Mouse (Mus musculus): ENCODE results near the gene Zkscan2.
A peak's percentile ranks its signal among the peaks of the same experiment; 100 is the strongest.

The Zkscan2 gene

GRCm38 (mm10) chr7:123500239-123501219 lies at the start of gene Zkscan2:
Gene Zkscan2, minus strand, starts transcription at chr7:123500449.
- peak; percentile 86 to 87 for DNase-seq (ENCODE audit: low spot score in 2 of 2)

DNA sequence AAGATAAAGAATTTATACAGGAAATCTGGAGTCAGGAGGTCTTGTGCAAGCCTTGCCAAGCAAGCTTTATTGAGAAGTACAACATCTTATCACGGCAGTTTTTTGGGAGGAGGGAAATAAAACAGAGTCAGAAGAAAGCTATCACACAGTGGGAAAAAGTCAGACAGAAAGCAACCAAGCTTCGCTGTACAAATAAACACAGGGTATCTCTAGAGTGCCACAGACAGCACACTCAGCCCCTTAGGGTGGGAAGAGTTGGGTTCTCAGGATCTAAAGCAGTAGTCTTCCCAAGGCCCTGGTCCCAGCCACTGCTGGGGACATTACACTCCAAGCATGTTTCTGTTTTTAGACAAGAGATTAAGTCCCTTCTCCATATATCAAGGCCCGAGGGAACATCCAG lies 28.9 kb upstream of the Zkscan2 start:
- DNase-seq (ENCODE audit: low spot score in 2 of 2) = no peak

DNA sequence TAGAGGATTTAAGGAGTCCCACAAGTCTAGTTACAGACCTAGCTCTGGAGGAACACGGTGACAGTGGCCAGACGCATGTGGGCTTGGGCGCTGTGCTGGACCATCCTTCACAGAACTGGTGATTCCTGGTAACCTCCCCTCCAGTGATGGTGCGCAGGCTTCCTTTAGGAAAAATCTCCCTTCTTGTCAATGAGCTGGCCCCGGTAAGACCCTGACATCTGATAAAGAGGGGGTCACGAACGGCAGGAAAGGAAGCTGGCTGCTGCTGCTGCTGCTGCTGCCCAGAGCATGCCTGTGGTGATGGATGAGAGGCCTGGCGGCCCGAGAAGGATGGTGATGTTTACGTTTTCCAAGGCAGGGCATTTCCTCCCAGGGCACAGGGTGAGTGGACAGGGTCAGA lies 25.5 kb upstream of the Zkscan2 start:
- no peak for DNase-seq (ENCODE audit: low spot score in 2 of 2)

- DNase-seq (ENCODE audit: low spot score in 2 of 2) = peak; percentile 44 to 60
Measured at GRCm38 (mm10) chr7:123524218-123524861, 24.1 kb upstream of the Zkscan2 start.

- DNase-seq (ENCODE audit: low spot score in 2 of 2) = no peak
Measured at GRCm38 (mm10) chr7:123507946-123508345, 7.7 kb upstream of the Zkscan2 start.

DNA sequence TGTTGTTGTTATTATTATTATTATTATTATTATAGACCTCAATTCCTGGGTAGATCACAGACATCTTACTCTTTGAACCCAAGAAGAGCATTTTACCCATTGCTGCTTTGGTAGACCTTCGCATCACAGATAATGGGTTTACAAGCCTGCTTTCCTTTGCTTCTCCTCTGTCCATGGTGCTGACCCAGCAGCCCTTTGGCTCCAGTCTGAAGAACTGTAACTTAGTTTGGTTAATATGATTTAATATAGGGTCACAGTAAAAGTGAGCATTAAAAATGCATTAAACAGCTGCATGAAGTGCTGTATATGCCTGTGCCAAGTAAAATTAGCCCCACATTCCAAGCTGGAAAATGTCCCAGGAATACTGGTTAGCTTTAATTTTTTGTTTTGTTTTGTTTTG lies 3.1 kb upstream of the Zkscan2 start:
- DNase-seq (ENCODE audit: low spot score in 2 of 2) = no peak

- DNase-seq (ENCODE audit: low spot score in 2 of 2) = peak; percentile 6 to 10
Measured at GRCm38 (mm10) chr7:123499481-123500238, 589 bp downstream of the Zkscan2 start.

DNA sequence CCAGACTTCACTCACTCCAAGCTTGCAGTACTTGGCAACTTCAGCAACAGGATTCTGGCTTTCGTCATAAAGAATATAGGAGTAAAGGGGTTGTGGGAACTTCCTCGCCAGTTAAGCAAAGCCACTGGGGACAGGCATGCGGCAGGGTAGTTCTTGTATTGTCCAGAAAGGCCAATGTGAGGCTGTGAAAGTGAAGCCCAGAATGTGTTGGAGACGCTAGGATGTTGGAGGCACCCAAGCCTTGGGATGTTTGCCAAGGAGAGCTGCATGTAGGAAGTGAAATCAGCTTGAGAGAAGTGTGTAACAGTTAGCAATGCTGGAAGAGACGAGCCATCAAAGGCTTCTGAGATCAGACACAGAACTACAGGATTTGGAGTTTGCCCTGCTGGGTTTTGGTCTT lies 12.5 kb downstream of the Zkscan2 start:
- peak in 1 of 2 experiments; percentile 50 for DNase-seq (ENCODE audit: low spot score in 2 of 2)

DNA sequence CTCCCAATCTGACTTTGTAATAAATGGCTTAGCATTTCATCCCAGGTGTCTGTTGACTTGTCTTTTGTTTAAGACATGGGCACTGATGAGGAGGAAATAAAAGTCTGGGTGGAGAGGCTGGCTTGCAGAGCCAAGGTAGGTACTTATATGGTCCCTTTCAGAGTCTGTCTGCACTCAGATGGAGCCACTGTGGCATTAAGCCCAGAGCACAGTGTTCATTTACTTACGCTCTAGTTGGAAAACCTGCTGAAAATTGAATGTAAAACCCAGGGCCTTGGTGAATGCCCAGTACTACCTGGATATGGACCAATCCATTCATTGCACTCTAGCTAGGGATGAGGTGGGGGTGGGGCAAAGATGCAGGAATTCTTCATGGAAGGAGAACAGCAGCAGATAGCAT lies 32.3 kb downstream of the Zkscan2 start:
- DNase-seq (ENCODE audit: low spot score in 2 of 2) = no peak

- peak; percentile 11 to 12 for DNase-seq (ENCODE audit: low spot score in 2 of 2)
Measured at GRCm38 (mm10) chr7:123465692-123466387, 34.4 kb downstream of the Zkscan2 start.

GRCm38 (mm10) chr7:123463569-123463968 lies 36.7 kb downstream of the Zkscan2 start:
- DNase-seq (ENCODE audit: low spot score in 2 of 2) = no peak

- no peak for DNase-seq (ENCODE audit: low spot score in 2 of 2)
Measured at GRCm38 (mm10) chr7:123462070-123462501, 38.2 kb downstream of the Zkscan2 start, which contains the start of gene Aqp8. Gene Aqp8, plus strand, starts transcription at chr7:123462291.

DNA sequence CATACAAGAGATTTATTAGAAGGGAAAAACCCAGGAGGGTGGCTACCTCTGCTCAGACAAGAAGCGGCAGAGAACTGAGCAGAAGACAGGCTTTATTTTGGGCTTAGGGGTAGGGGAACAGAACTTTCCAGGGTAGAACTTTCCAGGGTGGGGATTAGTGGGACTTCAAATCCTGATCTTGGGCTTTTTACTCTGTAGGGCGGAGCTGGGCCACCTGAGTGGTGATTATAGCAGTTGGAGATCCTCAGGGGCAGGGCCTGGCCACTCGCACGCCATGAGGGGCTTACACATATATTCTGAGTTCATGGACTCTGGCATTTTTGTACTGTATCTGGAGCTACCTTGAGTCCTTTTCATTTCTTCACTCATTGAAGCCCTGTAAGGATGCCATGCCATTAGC lies 38.9 kb downstream of the Zkscan2 start:
- DNase-seq (ENCODE audit: low spot score in 2 of 2) = no peak

DNA sequence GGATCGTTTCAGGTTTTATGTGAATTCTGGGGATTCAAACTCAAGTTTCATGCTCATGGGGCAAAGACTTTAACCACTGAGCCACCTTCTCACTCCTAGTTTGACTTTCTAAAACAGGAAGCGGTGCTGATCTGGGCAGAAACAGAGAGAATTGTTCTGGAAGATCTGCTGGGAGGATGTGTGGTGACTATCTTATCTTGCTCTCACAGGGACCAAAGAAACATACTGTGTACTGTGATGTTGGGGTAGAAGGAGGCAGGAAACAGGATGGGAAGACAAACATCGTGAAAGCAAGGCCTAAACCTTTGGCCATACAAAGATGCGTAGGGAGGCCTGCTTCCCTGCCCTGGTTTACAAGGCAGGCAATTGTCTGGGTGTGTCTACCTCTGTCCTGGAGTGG lies 41.0 kb downstream of the Zkscan2 start:
- DNase-seq (ENCODE audit: low spot score in 2 of 2) = no peak

- DNase-seq (ENCODE audit: low spot score in 2 of 2) = no peak
Measured at GRCm38 (mm10) chr7:123458309-123458708, 41.9 kb downstream of the Zkscan2 start.

- no peak for DNase-seq (ENCODE audit: low spot score in 2 of 2)
Measured at GRCm38 (mm10) chr7:123455088-123455487, 45.2 kb downstream of the Zkscan2 start.

DNA sequence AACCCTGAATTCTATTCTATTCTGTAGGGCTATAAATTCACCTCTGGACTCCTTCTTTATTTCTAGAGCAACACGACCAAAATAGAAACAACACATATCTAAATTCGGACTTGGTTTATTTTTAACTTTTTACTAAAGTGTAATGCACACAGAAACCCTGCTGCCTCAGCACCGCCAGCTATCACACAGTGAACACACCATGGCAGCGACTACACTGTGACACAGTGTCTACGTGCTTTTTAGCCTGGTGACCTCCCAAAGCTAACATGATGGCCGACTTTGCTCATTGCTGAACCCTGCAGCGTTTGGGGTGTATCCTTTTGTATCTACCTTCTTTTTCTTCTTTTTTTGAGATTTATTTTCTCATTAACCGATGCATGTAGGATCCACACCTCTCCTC lies 47.2 kb downstream of the Zkscan2 start:
- DNase-seq (ENCODE audit: low spot score in 2 of 2) = no peak

DNA sequence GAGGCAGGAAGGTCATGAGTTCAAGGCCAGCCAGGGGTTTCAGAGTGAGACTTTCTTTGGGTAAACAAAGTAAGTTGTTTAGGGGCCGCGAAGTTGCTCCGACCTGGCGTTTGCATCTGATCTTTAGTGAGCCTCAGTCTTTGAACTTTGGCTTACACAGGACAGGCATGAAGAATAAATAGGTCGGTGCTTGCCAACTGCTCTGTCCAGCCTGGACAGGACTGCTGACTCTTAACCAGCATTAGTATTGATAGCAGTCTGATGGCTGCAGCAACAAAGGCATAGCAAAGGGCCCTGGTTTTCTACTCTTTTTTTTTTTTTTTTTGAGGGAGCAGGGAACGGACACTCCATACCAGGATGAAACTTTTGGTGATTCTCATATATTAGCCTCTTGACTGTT lies 47.7 kb downstream of the Zkscan2 start:
- DNase-seq (ENCODE audit: low spot score in 2 of 2) = no peak

- no peak for DNase-seq (ENCODE audit: low spot score in 2 of 2)
Measured at GRCm38 (mm10) chr7:123450515-123450914, 49.7 kb downstream of the Zkscan2 start.

DNA sequence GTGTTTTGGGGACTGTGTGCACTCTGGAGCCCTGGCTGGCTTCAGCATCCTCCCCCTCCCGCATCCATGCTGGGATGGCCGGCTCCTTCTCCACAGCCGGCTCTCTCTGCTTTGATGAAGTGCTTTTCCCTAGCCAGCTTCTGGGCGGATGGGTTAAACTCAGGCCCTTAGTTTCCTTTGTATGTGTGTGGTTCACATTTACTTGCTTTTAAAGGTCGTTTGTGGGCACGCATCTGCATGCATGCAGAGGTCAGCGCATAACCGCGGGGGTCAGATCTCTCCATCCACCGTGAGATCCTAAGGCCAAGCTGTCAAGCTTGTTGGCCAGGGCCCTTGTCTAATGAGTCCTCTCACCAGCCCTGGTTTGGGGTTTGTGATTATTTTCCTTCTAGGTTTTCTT lies 50.6 kb downstream of the Zkscan2 start:
- no peak for DNase-seq (ENCODE audit: low spot score in 2 of 2)

- no peak for DNase-seq (ENCODE audit: low spot score in 2 of 2)
Measured at GRCm38 (mm10) chr7:123448794-123449193, 51.5 kb downstream of the Zkscan2 start.
